Mouse (Mus musculus): ENCODE measurements around the gene Kcnc3.
A peak's percentile ranks its signal among the peaks of the same experiment; 100 is the strongest.

Kcnc3 gene

DNA sequence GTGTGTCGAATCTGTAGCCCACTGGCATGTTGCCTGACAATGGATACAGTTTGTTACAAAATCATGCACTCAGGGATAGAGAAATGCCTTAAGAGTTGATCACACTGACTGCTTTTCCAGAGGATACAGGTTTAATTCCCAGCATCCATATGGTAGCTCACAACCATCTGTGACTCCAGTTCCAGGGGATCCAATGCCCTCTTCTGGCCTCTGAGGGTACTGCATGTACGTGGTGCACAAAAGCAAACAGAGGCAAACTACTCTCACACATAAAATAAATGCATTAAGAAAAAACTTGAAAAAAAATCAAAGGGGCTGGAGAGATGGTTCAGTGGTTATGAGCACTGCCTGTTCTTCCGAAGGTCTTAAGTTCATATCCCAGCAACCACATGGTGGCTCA is 26.6 kb downstream of the Kcnc3 start:
- Histone ChIP-seq H3K9me3 (ENCODE audit: low read length) (0 out of 2 replicates have a peak, but pooled peaks cover 3% of the 10 kb centered on the region), H3K36me3 (ENCODE audit: insufficient read depth, low read length) (peaks cover 7% of the 10 kb centered on the region), H3K27me3 (ENCODE audit: insufficient read depth, low read length) (peaks cover 4% of the 10 kb centered on the region), H3K4me1 (replicated peaks; ENCODE audit: low read depth, low read length) (peaks cover 39% of the 10 kb centered on the region), H3K4me3 (replicated peaks; ENCODE audit: low read length) (no peak overlapping the region)
- no peak for TF ChIP-seq NANOG (IDR thresholded peaks at IDR 0.05; ENCODE audit: borderline replicate concordance, low read length)
- TF ChIP-seq CTCF (conservative IDR thresholded peaks at IDR 0.05; ENCODE audit: low read length), result peak; percentile 71

DNA sequence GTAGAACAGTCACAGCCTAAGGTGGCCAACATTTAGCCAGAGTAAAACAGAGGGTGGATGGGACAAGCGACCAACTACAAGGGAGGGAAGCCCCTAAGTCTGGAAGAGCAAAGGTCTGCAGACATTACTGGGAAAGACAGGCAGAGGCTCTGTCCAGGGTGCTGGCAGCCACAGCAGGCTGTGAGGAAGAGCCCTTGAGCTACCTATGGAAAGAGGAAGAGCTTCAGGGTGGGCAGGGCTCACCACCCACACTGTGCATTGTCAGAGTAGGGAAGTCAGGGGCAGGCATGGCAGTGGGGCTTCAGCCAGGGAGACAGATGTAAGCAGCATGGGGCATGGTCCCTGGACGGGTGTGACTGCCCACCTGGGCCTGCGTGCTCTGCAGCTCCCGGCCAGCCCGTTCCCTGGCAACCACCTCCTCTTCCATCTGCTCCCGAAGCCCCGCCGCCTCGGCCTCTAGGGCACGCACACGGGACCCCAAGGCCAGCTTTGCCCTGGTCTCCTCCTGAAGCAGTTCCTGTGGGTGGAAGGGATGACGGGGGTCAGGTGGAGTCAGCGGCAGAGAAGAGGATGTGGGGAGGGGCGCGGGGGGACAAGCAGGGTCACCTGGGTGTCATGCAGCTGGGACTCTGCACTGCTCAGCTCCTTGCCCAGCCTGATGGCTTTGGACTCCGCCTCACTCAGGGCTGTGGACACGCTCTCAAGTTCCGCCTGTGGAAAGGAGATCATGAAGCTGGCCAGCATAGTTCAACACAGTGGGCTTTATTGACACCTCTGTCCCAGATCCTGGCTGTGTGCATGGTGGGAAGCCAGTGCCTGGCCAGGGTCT is 33.5 kb downstream of the Kcnc3 start:
- H3K9me3 ChIP-seq (ENCODE audit: low read length), result no peaks in the 10 kb centered on the region
- TF ChIP-seq CTCF (conservative IDR thresholded peaks at IDR 0.05; ENCODE audit: low read length), result no peak
- TF ChIP-seq NANOG (IDR thresholded peaks at IDR 0.05; ENCODE audit: borderline replicate concordance, low read length), result no peak
- TF ChIP-seq POU5F1 (IDR thresholded peaks at IDR 0.05; ENCODE audit: borderline replicate concordance, low read length), result no peak
- H3K36me3 ChIP-seq (ENCODE audit: insufficient read depth, low read length), result peaks cover 11% of the 10 kb centered on the region
- peaks cover 5% of the 10 kb centered on the region; the same call in 1 of the 2 replicates for H3K27me3 ChIP-seq (ENCODE audit: insufficient read depth, low read length)
- peak overlapping the region; percentile 59 for H3K4me3 ChIP-seq (replicated peaks; ENCODE audit: low read length)
- H3K4me1 ChIP-seq (replicated peaks; ENCODE audit: low read depth, low read length), result peaks cover 35% of the 10 kb centered on the region

DNA sequence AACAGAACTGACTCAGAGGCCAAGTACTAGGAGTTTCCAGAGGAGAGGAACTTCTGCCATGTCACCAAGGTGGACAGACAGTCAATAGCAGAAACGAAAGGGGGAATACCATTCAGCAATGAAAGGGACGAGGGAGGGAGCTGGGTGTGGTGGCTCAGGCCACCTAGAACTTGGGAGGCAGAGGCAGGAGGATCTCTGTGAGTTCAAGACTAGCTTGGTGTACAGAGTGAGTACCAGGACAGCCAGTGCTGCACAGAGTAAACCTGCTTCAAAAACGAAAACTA is 34.0 kb downstream of the Kcnc3 start:
- Histone ChIP-seq H3K4me3 (replicated peaks; ENCODE audit: low read length) (peak overlapping the region; percentile 59; the same call in 1 of the 2 replicates), H3K4me1 (replicated peaks; ENCODE audit: low read depth, low read length) (peaks cover 40% of the 10 kb centered on the region), H3K27me3 (ENCODE audit: insufficient read depth, low read length) (peaks cover 5% of the 10 kb centered on the region; the same call in 1 of the 2 replicates), H3K36me3 (ENCODE audit: insufficient read depth, low read length) (peaks cover 11% of the 10 kb centered on the region), H3K9me3 (ENCODE audit: low read length) (no peaks in the 10 kb centered on the region)
- TF ChIP-seq POU5F1 (IDR thresholded peaks at IDR 0.05; ENCODE audit: borderline replicate concordance, low read length), result no peak

DNA sequence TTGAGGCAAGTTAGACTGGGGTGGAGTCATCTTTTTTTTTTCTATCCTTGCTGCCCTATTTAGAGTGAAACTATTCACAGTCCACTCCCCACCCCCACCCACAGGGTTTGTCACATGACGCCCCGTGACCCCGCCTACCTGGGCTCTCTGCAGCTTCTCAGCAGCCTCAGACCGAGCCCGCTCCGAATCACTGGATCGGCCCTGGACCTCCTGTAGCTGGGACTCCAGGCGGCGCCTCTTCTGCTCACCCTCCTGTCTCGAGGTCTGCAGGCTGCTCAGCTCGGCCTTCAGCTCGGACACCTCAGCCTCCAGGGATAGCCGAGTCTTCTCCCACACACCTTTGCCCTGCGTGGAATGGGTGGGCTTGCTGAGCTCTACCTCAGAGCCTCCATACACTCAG is 34.4 kb downstream of the Kcnc3 start:
- peaks cover 11% of the 10 kb centered on the region for H3K36me3 ChIP-seq (ENCODE audit: insufficient read depth, low read length)
- no peak overlapping the region for H3K4me3 ChIP-seq (replicated peaks; ENCODE audit: low read length)
- no peak for TF ChIP-seq POU5F1 (IDR thresholded peaks at IDR 0.05; ENCODE audit: borderline replicate concordance, low read length)
- no peak for TF ChIP-seq CTCF (conservative IDR thresholded peaks at IDR 0.05; ENCODE audit: low read length)
- no peak for TF ChIP-seq NANOG (IDR thresholded peaks at IDR 0.05; ENCODE audit: borderline replicate concordance, low read length)
- peaks cover 43% of the 10 kb centered on the region for H3K4me1 ChIP-seq (replicated peaks; ENCODE audit: low read depth, low read length)
- peaks cover 6% of the 10 kb centered on the region; the same call in 1 of the 2 replicates for H3K27me3 ChIP-seq (ENCODE audit: insufficient read depth, low read length)
- no peaks in the 10 kb centered on the region for H3K9me3 ChIP-seq (ENCODE audit: low read length)

DNA sequence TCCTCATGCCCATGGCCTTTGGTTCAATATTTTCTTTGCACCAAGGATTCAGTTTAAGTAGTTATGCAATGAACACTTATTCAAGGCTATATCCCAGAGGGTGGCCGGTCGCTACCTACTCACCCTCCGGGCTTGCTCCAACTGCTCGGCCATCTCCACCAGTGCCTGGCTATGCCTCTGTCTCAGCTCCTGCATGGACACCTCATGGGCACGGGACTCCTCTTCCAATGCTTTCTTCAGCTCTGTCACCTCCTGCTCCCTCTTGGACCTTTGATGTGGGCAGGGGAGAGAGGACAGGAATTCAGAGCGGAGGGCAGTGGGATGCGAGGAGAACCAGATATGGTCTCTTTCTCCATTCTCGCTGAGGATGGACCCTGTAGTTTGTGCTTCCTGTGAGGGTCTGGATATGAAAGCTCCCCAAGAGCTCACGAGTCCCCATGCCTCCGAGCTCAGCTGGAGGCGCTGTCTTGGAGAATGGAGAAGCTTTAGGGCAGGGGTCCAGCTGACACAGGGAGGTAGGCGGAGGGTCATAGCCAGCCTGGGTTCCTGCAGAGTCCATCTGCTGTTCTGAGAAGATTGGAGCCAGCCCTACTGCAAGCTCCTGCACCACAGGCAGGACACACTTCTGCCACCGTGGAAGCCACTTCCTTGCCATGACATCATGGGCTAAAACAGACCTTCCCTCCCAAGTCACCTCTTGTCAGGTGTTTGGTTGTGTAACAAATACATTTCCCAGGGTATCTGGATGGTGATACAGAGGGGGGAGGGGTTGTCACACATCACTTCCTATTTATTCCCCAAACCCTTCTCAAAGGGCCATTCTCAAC is 35.0 kb downstream of the Kcnc3 start:
- H3K36me3 ChIP-seq (ENCODE audit: insufficient read depth, low read length), result peaks cover 11% of the 10 kb centered on the region

DNA sequence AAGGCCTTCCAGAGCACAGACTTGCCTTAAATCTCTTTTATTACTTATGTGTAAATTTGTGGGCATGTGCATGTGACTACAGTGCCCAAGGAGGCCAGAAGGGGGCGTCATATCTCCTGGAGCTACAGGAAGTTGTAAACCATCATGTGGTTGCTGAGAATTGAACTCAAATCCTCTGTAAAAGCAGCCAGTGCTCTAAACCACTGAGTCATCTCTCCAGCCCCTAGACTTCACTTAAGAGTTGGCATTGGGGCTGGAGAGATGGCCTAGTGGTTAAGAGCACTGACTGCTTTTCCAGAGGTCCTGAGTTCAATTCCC is 35.6 kb downstream of the Kcnc3 start:
- H3K4me1 ChIP-seq (replicated peaks; ENCODE audit: low read depth, low read length), result peaks cover 55% of the 10 kb centered on the region
- peaks cover 8% of the 10 kb centered on the region; the same call in 1 of the 2 replicates for H3K27me3 ChIP-seq (ENCODE audit: insufficient read depth, low read length)
- no peak for TF ChIP-seq POU5F1 (IDR thresholded peaks at IDR 0.05; ENCODE audit: borderline replicate concordance, low read length)
- peak; percentile 46 for TF ChIP-seq CTCF (conservative IDR thresholded peaks at IDR 0.05; ENCODE audit: low read length)
- TF ChIP-seq NANOG (IDR thresholded peaks at IDR 0.05; ENCODE audit: borderline replicate concordance, low read length), result no peak

More for the DNA sequence above, 35.0 kb downstream of the Kcnc3 start:
- no peaks in the 10 kb centered on the region for H3K9me3 ChIP-seq (ENCODE audit: low read length)
- H3K4me1 ChIP-seq (replicated peaks; ENCODE audit: low read depth, low read length), result peaks cover 50% of the 10 kb centered on the region
- no peak overlapping the region for H3K4me3 ChIP-seq (replicated peaks; ENCODE audit: low read length)
- TF ChIP-seq POU5F1 (IDR thresholded peaks at IDR 0.05; ENCODE audit: borderline replicate concordance, low read length) (no peak), CTCF (conservative IDR thresholded peaks at IDR 0.05; ENCODE audit: low read length) (no peak), NANOG (IDR thresholded peaks at IDR 0.05; ENCODE audit: borderline replicate concordance, low read length) (no peak)
- peaks cover 8% of the 10 kb centered on the region; the same call in 1 of the 2 replicates for H3K27me3 ChIP-seq (ENCODE audit: insufficient read depth, low read length)

DNA sequence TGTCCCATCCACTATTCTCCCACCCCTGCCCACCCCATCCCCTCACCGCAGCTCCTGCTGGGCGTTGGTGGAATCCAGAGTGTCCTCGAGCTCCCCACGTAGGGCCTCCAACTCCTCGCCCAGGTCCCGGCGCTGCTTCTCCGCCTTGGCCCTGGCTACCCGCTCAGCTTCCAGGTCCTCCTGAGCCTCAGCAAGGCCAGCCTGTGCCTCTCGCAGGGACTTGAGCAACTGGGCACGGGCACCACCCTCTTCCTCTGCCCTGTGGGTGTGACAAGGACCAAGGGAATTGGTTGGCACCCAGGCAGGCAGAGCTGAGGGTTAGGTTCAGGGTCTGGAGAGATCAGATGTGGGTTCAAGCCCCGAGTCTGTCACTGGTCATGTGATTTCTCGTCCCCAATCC is 36.5 kb downstream of the Kcnc3 start:
- no peak for TF ChIP-seq NANOG (IDR thresholded peaks at IDR 0.05; ENCODE audit: borderline replicate concordance, low read length)
- TF ChIP-seq POU5F1 (IDR thresholded peaks at IDR 0.05; ENCODE audit: borderline replicate concordance, low read length), result no peak
- TF ChIP-seq CTCF (conservative IDR thresholded peaks at IDR 0.05; ENCODE audit: low read length), result no peak

More for the DNA sequence above, 35.6 kb downstream of the Kcnc3 start:
- Histone ChIP-seq H3K36me3 (ENCODE audit: insufficient read depth, low read length) (peaks cover 11% of the 10 kb centered on the region), H3K4me3 (replicated peaks; ENCODE audit: low read length) (no peak overlapping the region), H3K9me3 (ENCODE audit: low read length) (no peaks in the 10 kb centered on the region)

DNA sequence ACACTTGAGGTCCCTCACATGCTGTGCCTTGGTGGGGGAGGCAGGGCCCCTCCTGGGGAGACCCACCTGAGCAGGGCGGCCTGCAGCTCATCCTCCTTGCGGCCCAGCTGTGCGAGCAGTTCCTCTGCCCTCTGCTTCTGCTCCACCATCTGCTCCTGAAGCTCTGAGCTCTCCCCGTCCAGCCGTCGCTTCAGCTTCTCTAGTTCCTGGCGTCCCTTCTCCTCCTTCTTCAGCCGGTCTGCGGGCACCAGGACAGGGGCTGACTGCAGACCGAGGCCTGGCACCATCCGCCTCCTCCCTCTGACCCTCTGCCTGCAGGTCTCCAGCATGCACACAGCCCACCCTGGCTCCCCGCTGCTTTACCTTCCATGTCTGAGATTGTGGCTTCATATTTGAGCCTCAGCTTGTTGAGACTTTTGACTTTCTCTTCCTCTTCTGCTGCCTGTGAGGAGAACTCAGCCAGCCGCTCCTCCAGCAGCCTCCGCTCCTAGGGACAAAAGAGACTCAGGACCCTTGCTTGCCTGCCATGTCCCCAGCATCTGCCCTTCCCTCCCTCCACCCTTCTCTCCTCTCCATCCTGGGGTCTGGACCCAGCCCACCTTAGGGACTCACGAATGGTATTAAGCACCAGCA is 38.1 kb downstream of the Kcnc3 start:
- Histone ChIP-seq H3K4me3 (replicated peaks; ENCODE audit: low read length) (peak overlapping the region; percentile 17; the same call in 1 of the 2 replicates), H3K9me3 (ENCODE audit: low read length) (no peaks in the 10 kb centered on the region), H3K4me1 (replicated peaks; ENCODE audit: low read depth, low read length) (peaks cover 69% of the 10 kb centered on the region), H3K27me3 (ENCODE audit: insufficient read depth, low read length) (peaks cover 8% of the 10 kb centered on the region; the same call in 1 of the 2 replicates), H3K36me3 (ENCODE audit: insufficient read depth, low read length) (no peaks in the 10 kb centered on the region; the same call in 1 of the 2 replicates)
- TF ChIP-seq POU5F1 (IDR thresholded peaks at IDR 0.05; ENCODE audit: borderline replicate concordance, low read length) (no peak), CTCF (conservative IDR thresholded peaks at IDR 0.05; ENCODE audit: low read length) (no peak), NANOG (IDR thresholded peaks at IDR 0.05; ENCODE audit: borderline replicate concordance, low read length) (no peak)

More for the DNA sequence above, 36.5 kb downstream of the Kcnc3 start:
- H3K36me3 ChIP-seq (ENCODE audit: insufficient read depth, low read length), result peaks cover 5% of the 10 kb centered on the region
- no peak overlapping the region for H3K4me3 ChIP-seq (replicated peaks; ENCODE audit: low read length)
- H3K27me3 ChIP-seq (ENCODE audit: insufficient read depth, low read length), result peaks cover 8% of the 10 kb centered on the region; the same call in 1 of the 2 replicates
- no peaks in the 10 kb centered on the region for H3K9me3 ChIP-seq (ENCODE audit: low read length)
- peaks cover 64% of the 10 kb centered on the region for H3K4me1 ChIP-seq (replicated peaks; ENCODE audit: low read depth, low read length)

Measured in E14TG2a.4 (cell line).